Comparison of ENCODE assay signal across 9 mouse cellular contexts in the genomic region with DNA sequence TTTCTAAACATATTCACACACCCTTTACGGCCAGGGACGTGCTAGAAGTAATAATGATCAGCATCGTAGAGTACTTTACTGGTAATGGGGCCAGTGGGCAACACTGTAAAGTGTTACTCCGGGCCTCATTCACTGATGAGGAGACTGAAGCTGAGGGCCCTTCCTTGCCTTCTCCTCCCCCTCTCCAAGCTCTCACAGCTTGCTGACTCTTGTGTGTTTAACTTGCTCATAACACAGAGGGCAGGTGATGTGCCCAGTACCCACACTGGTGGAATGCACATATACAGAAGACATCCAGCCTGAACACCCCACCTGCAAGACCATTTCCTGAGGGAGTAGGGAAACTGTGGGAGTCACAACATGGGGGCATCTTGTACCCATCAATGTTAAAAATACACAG.
DNase-seq lines count a peak whose midpoint lies in the region; ATAC-seq and TF ChIP-seq lines count a peak whose summit lies in the region.
"Had no signal": no experiment of that assay in that cellular context is flagged by ENCODE, and none has a peak within 500 bp of the region (broad histone marks: within the 10 kb centered on the region; RNA-seq: fewer than 3 reads in every experiment).

No protein-coding gene starts in this region.

- TF ChIP-seq POLR2A in testis, adult 2 months (IDR thresholded peaks at IDR 0.05; ENCODE audit: control insufficient read depth, low read depth, low read length): no peak
- no peak for TF ChIP-seq POLR2A in thymus, adult 2 months (IDR thresholded peaks at IDR 0.05; ENCODE audit: control insufficient read depth, extremely low read depth, insufficient read depth, low read length, poor library complexity)

- peaks cover 68% of the 10 kb centered on the region for H3K4me1 ChIP-seq in heart, embryonic 10.5 days
- H3K4me1 ChIP-seq in testis, adult 2 months (ENCODE audit: control insufficient read depth, insufficient read depth, low read length): peaks cover 13% of the 10 kb centered on the region
- H3K4me1 ChIP-seq in liver, embryonic 14.5 days (replicated peaks; ENCODE audit: control insufficient read depth in 2 of 2, insufficient read depth in 2 of 2, low read length in 1 of 2): peaks cover 18 to 42% of the 10 kb centered on the region in 2 experiments
- H3K4me1 ChIP-seq in stomach, postnatal 0 days (replicated peaks; ENCODE audit: control insufficient read depth, insufficient read depth): peaks cover 25% of the 10 kb centered on the region
- H3K4me1 ChIP-seq in thymus, adult 2 months (replicated peaks; ENCODE audit: control insufficient read depth, insufficient read depth, low read length): peaks cover 28% of the 10 kb centered on the region

- DNase-seq in heart, embryonic 10.5 days (ENCODE audit: low spot score): no peak
- no peak for DNase-seq in heart, postnatal 14 days
- DNase-seq in testis, postnatal 10 days (ENCODE audit: low spot score): no peak
- no peak for DNase-seq in liver, embryonic 14.5 days (ENCODE audit: low read depth in 3 of 3, low spot score in 3 of 3)
- DNase-seq in stomach, postnatal 0 days (ENCODE audit: low spot score): no peak
- DNase-seq in thymus, adult 2 months: no peak
- no peak for DNase-seq in T-cell, adult 2 months (ENCODE audit: low spot score)
- DNase-seq: layer of hippocampus, postnatal 36 days had no signal

- no peak overlapping the region; the same call in 1 of the 2 replicates for H3K9ac ChIP-seq in liver, embryonic 14.5 days (replicated peaks)
- H3K9ac ChIP-seq in stomach, postnatal 0 days (ENCODE audit: low read length): no peak overlapping the region; the same call in 1 of the 2 replicates

- intact Hi-C loops in heart, postnatal 14 days (cut with DNase I): no loop called here

- peak overlapping the region; percentile 91 for H3K27ac ChIP-seq in heart, embryonic 10.5 days
- H3K27ac ChIP-seq in testis, adult 2 months (ENCODE audit: control insufficient read depth, insufficient read depth, low read depth, low read length): no peak overlapping the region
- no peak overlapping the region for H3K27ac ChIP-seq in liver, embryonic 14.5 days
- 0 out of 2 replicates have a peak overlapping the region, but pooled peaks have one; percentile 13 for H3K27ac ChIP-seq in stomach, postnatal 0 days (replicated peaks)
- H3K27ac ChIP-seq in thymus, adult 2 months (ENCODE audit: control insufficient read depth, insufficient read depth, low read length): no peak overlapping the region

- no peak for TF ChIP-seq CTCF in testis, adult 2 months (IDR thresholded peaks at IDR 0.05; ENCODE audit: control insufficient read depth, insufficient read depth, insufficient replicate concordance, low read depth, low read length)
- no peak for TF ChIP-seq CTCF in liver, embryonic 14.5 days (IDR thresholded peaks at IDR 0.05; ENCODE audit: low read depth)
- no peak for TF ChIP-seq CTCF in stomach, postnatal 0 days (IDR thresholded peaks at IDR 0.05; ENCODE audit: low read depth)
- TF ChIP-seq CTCF in thymus, adult 2 months (IDR thresholded peaks at IDR 0.05; ENCODE audit: borderline replicate concordance, control insufficient read depth, extremely low read depth, insufficient read depth, low read length, poor library complexity): no peak

- H3K4me2 ChIP-seq in liver, embryonic 14.5 days (ENCODE audit: low read depth): peak overlapping the region; percentile 92
- H3K4me2 ChIP-seq in stomach, postnatal 0 days (replicated peaks; ENCODE audit: low read depth): peak overlapping the region; percentile 89

- no peaks in the 10 kb centered on the region for H3K36me3 ChIP-seq in heart, embryonic 10.5 days
- H3K36me3 ChIP-seq in testis, adult 2 months (ENCODE audit: control insufficient read depth, insufficient read depth, low read length): no peaks in the 10 kb centered on the region
- H3K36me3 ChIP-seq in liver, embryonic 14.5 days (replicated peaks; ENCODE audit: control insufficient read depth, insufficient read depth, low read depth): no peaks in the 10 kb centered on the region
- no peaks in the 10 kb centered on the region for H3K36me3 ChIP-seq in stomach, postnatal 0 days (ENCODE audit: control insufficient read depth, insufficient read depth, low read length)
- H3K36me3 ChIP-seq in thymus, adult 2 months (ENCODE audit: control insufficient read depth, insufficient read depth, low read length): no peaks in the 10 kb centered on the region

- ATAC-seq in liver, embryonic 14.5 days (ENCODE audit: insufficient read depth): no peak
- no peak for ATAC-seq in stomach, postnatal 0 days (ENCODE audit: low FRiP score, low TSS enrichment)

- no peaks in the 10 kb centered on the region for H3K9me3 ChIP-seq in heart, embryonic 10.5 days
- H3K9me3 ChIP-seq in liver, embryonic 14.5 days (ENCODE audit: control insufficient read depth, low read length): no peaks in the 10 kb centered on the region
- no peaks in the 10 kb centered on the region for H3K9me3 ChIP-seq in stomach, postnatal 0 days (ENCODE audit: control insufficient read depth, low read length)

- no peaks in the 10 kb centered on the region for H3K27me3 ChIP-seq in heart, embryonic 10.5 days (ENCODE audit: insufficient read depth, poor library complexity, severe bottlenecking)
- no peaks in the 10 kb centered on the region for H3K27me3 ChIP-seq in testis, adult 2 months (ENCODE audit: control insufficient read depth, insufficient read depth, low read length)
- no peaks in the 10 kb centered on the region for H3K27me3 ChIP-seq in liver, embryonic 14.5 days (ENCODE audit: control insufficient read depth, insufficient read depth, low read length)
- no peaks in the 10 kb centered on the region for H3K27me3 ChIP-seq in stomach, postnatal 0 days (ENCODE audit: control insufficient read depth, insufficient read depth, low read length)
- H3K27me3 ChIP-seq in thymus, adult 2 months (ENCODE audit: control insufficient read depth, insufficient read depth, low read length): no peaks in the 10 kb centered on the region

- no peak for TF ChIP-seq EP300 in liver, embryonic 14.5 days (IDR thresholded peaks at IDR 0.05; ENCODE audit: low read depth)
- TF ChIP-seq EP300 in stomach, postnatal 0 days (optimal IDR thresholded peaks at IDR 0.05): no peak

- H3K4me3 ChIP-seq in heart, embryonic 10.5 days: peak overlapping the region; percentile 71
- peak overlapping the region; percentile 93 for H3K4me3 ChIP-seq in testis, adult 2 months (ENCODE audit: control insufficient read depth, low read depth, low read length)
- peak overlapping the region; percentile 56 to 98; a peak in 2 of 4 replicates for H3K4me3 ChIP-seq in liver, embryonic 14.5 days (ENCODE audit: insufficient read depth in 1 of 2, low read depth in 2 of 2, low read length in 2 of 2)
- peak overlapping the region; percentile 75 for H3K4me3 ChIP-seq in stomach, postnatal 0 days (ENCODE audit: low read depth, low read length)
- H3K4me3 ChIP-seq in thymus, adult 2 months (ENCODE audit: control insufficient read depth, insufficient read depth, low read length): no peak overlapping the region

- 49% methylated on average over 4 of the region's 4 CpGs for WGBS in heart, embryonic 10.5 days
- 44% methylated on average over 4 of the region's 4 CpGs for WGBS in liver, embryonic 14.5 days (ENCODE audit: insufficient replicate concordance)
- WGBS in stomach, postnatal 0 days: 41% methylated on average over 4 of the region's 4 CpGs
- 61% methylated on average over 4 of the region's 4 CpGs for WGBS in thymus, adult 2 months

Comparison
In these comparisons a context has a peak if more than half of its experiments do, and no peak if none do; other contexts are left out.
1. H3K27ac ChIP-seq: peak in heart, embryonic 10.5 days (single experiment) and stomach, postnatal 0 days (single experiment); none in testis, adult 2 months (single experiment), liver, embryonic 14.5 days (single experiment) and thymus, adult 2 months (single experiment).